Mouse (Mus musculus): ENCODE data around the gene Caps2.

DNA sequence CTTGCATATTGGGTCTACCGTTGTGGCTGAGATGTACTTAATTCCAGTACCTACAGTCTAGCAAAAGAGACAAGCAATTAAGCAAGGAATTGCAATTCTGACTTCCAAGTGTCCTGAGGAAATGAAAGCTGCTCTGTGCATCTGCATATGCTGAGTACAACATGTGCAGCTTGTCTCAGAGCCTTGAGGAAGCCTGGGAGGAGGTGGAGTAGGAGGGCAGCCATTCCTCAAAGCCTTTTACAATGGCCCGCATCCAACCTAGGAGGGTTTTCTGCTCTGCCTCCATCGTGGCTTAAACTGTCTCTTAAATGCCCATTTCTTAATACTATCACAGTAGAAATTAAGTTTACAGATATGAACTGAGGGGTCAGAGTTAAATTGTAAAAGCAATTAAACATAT, 100.0 kb downstream of the Caps2 start:
- no peak for TF ChIP-seq CTCF (IDR thresholded peaks at IDR 0.05; ENCODE audit: low read depth, low read length)
- no peak for TF ChIP-seq POLR2A (IDR thresholded peaks at IDR 0.05; ENCODE audit: extremely low read depth, insufficient read depth, low read length)

Measured in liver, adult 2 months (tissue).